Mouse (Mus musculus) lung, postnatal 0 days (tissue): ENCODE measurements around the gene Ggt5.

Experiments used
- CTCF ChIP-seq: IDR thresholded peaks from 2 replicates; pipeline ENCODE4 v1.5.1; 2016; ENCODE audit warnings: antibody characterized with exemption, mild to moderate bottlenecking
- EP300 ChIP-seq: IDR thresholded peaks from 2 replicates; pipeline ENCODE4 v1.6.1; 2016; ENCODE audit warnings: antibody characterized with exemption, mild to moderate bottlenecking, control low read depth

GRCm38 (mm10) chr10:75556026-75556425, 33.1 kb upstream of the Ggt5 start:
- no peak for TF ChIP-seq EP300
- TF ChIP-seq CTCF = no peak
